9 mouse cellular contexts compared by ENCODE assay signal in the genomic region with DNA sequence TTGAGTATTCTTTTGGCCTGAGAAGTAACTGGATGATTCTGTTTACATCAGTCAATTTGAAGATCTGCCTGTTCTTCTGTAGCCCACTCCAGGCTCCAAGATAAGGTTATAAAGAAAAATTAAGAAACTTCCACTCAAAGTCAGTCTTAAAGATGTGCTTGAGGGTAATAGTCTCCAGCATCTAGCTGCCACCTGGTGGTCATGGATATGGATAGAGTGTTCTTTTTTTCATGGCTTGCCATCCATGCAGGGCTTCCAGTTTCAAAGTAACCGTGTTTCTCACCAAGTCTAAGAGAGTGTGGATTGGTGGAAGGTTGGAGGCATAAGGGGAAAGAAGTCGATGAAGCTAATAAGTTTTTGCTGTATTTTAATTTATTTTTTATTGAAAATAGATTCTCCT. TPM values are rescaled to one million over a fixed set of nuclear protein-coding genes. Genes with fewer than 3 reads are reported as not detected.
A peak's percentile ranks its signal among the peaks of the same experiment; 100 is the strongest.
DNase-seq lines count a peak whose midpoint lies in the region; ATAC-seq and TF ChIP-seq lines count a peak whose summit lies in the region.
"Had no signal": no experiment of that assay in that cellular context is flagged by ENCODE, and none has a peak within 500 bp of the region (broad histone marks: within the 10 kb centered on the region; RNA-seq: fewer than 3 reads in every experiment).

No protein-coding gene starts in this region.

- no peaks in the 10 kb centered on the region for H3K36me3 ChIP-seq in hindbrain, postnatal 0 days (ENCODE audit: insufficient read depth, low read length)
- H3K36me3 ChIP-seq in hindbrain, embryonic 10.5 days = no peaks in the 10 kb centered on the region
- H3K36me3 ChIP-seq: lung, embryonic 15.5 days; stomach, embryonic 15.5 days had no signal

- H3K9ac ChIP-seq in hindbrain, postnatal 0 days (replicated peaks; ENCODE audit: low read length) = no peak overlapping the region
- H3K9ac ChIP-seq: lung, embryonic 15.5 days; stomach, embryonic 15.5 days had no signal

- no peak for ATAC-seq in hindbrain, postnatal 0 days
- no peak for ATAC-seq in inflammation-experienced regulatory T-cells, adult 6 months

- H3K27me3 ChIP-seq in hindbrain, postnatal 0 days (ENCODE audit: insufficient read depth, low read length) = no peaks in the 10 kb centered on the region
- peaks cover 88% of the 10 kb centered on the region for H3K27me3 ChIP-seq in hindbrain, embryonic 10.5 days (ENCODE audit: insufficient read depth, poor library complexity, severe bottlenecking)
- H3K27me3 ChIP-seq: stomach, embryonic 15.5 days had no signal

- no peak overlapping the region for H3K4me3 ChIP-seq in hindbrain, postnatal 0 days (ENCODE audit: low read length)
- no peak overlapping the region for H3K4me3 ChIP-seq in hindbrain, embryonic 10.5 days
- H3K4me3 ChIP-seq: lung, embryonic 15.5 days; stomach, embryonic 15.5 days had no signal

- no peaks in the 10 kb centered on the region for H3K4me1 ChIP-seq in hindbrain, postnatal 0 days (ENCODE audit: insufficient read depth, low read length)
- H3K4me1 ChIP-seq in hindbrain, embryonic 10.5 days (replicated peaks) = no peaks in the 10 kb centered on the region
- H3K4me1 ChIP-seq: lung, embryonic 15.5 days; stomach, embryonic 15.5 days had no signal

- H3K9me3 ChIP-seq in hindbrain, postnatal 0 days (ENCODE audit: low read length) = no peaks in the 10 kb centered on the region
- no peaks in the 10 kb centered on the region for H3K9me3 ChIP-seq in hindbrain, embryonic 10.5 days
- H3K9me3 ChIP-seq: lung, embryonic 15.5 days; stomach, embryonic 15.5 days had no signal

- no peak overlapping the region for H3K27ac ChIP-seq in hindbrain, postnatal 0 days
- H3K27ac ChIP-seq in hindbrain, embryonic 10.5 days = no peak overlapping the region
- H3K27ac ChIP-seq: lung, embryonic 15.5 days; stomach, embryonic 15.5 days had no signal

- H3K4me2 ChIP-seq in hindbrain, postnatal 0 days (ENCODE audit: low read depth, low read length) = no peak overlapping the region
- H3K4me2 ChIP-seq: lung, embryonic 15.5 days; stomach, embryonic 15.5 days had no signal

- 55% methylated on average over 2 of the region's 2 CpGs for WGBS in hindbrain, postnatal 0 days
- 49% methylated on average over 2 of the region's 2 CpGs for WGBS in hindbrain, embryonic 10.5 days

- DNase-seq in hindbrain, postnatal 0 days (ENCODE audit: low spot score) = peak; percentile 48
- no peak for DNase-seq in hindbrain, embryonic 10.5 days (ENCODE audit: low spot score)
- DNase-seq in 3T3-L1 (ENCODE audit: low read depth, low spot score) (peak; percentile 30), 416B (ENCODE audit: low read depth) (peak; percentile 20)
- DNase-seq in kidney, adult 9 months = peak; percentile 59
- peak; percentile 3 for DNase-seq in right cerebral cortex, postnatal 4 days

- TF ChIP-seq CTCF in hindbrain, postnatal 0 days (IDR thresholded peaks at IDR 0.05; ENCODE audit: low read depth) = peak; percentile 62

RNA-seq across cellular contexts. Expression of a gene that starts 23.5 kb away (rescaled TPM):
- total RNA-seq in hindbrain, postnatal 0 days (2014; rRNA removed) = 45.3 and 48.5 TPM in 2 replicates
- polyA plus RNA-seq in hindbrain, postnatal 0 days (2015; fragmentation: Nextera tagmentation; extraction: Ambion mirVana) = 26.4 and 31.9 TPM in 2 replicates
- polyA plus RNA-seq in hindbrain, embryonic 10.5 days (2016; fragmentation: Nextera tagmentation; extraction: Ambion mirVana) = 8.7 and 13.9 TPM in 2 replicates
- polyA plus RNA-seq in inflammation-experienced regulatory T-cells, adult 6 months (2017; shearing (Covaris generic)) = under 1 TPM in 2 of 3 experiments, not detected in 1; 0.21 to 0.70 TPM
